Mouse (Mus musculus): ENCODE measurements around the gene Pole3.

Pole3 gene

DNA sequence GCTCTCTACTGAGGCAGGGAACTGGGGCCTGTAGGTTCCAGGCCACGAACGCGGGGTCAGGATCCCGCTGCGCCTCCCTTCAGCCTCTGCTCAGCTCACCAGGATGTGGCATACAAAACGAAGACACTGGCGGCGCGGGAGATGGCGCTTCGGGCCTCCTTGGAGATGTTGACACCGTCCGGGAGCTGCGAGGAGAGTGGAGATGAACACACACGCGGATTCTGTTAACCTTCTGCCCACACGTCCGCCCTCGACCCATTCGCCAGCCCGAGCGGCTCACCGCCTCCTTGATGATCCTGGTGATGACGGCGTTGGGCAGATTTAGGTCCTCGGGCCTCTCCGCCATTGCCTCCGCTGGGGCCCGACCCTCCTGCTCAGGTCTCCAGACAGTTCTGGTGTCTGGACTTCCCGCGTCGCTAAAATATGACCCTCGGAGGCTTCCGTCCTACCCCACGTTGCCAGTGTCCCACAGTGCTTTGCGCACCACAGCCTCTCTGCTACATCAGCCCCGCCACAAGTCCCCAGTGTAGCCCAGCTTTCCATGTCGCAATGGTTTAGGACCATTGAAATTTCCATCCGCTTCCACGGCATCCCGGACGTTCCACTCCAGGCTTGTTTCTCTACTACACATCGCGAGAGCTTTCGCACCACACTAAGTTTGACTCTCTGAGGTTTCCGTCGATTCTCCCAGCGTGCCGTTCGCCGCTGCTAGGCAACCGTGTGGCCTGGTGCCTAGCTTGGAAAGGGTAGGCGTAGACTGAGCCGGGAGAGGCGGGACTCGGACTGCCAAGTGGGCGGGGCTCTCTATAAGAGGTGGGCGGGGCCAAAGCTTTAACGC, at the start of gene Pole3, which contains the start of gene 4933430I17Rik:
Gene Pole3 (minus strand): TSS at position 418 of the 838 bp plus-strand sequence.
Gene 4933430I17Rik (plus strand): TSS at position 719 of the 838 bp plus-strand sequence.
- DNase-seq: peak; percentile 97

DNA sequence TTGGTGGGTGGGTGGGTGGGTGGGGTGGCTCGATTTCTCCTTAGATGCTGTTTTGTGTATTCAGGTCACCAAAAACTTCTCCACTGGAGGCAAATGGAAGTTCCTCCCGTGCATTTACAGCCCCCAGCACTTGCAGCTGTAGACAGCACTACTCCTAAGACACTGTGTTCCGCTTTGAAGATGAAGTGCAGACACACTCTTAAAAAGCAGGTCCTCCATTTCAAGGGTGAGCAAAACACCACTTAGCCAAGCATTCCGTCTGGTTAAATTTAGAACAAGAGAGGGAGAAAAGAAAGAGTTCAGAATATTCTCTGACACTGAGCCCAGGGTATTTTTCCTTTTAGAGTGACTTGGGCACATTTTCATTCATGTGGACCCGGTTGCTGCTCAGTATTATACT, 45.2 kb upstream of the Pole3 start:
- DNase-seq: no peak

DNA sequence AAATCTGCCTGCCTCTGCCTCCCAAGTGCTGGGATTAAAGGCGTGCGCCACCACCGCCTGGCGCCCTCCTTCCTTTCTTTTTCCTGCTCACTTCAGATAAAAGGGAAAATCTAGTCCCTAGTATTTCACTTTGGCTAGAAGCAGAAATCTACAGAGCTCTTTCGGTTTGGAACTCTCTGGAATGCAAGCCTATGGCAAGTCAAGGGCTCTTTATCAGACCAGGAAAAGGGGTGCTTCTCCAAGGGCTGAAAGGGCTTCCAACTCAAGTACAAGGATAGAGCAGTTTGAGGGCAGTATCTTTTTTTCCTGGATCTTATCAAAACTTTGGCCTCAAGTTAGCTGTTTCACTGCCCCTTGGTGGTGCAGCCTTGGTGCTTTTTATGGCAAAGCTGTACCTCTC, 44.7 kb upstream of the Pole3 start:
- no peak for DNase-seq

DNA sequence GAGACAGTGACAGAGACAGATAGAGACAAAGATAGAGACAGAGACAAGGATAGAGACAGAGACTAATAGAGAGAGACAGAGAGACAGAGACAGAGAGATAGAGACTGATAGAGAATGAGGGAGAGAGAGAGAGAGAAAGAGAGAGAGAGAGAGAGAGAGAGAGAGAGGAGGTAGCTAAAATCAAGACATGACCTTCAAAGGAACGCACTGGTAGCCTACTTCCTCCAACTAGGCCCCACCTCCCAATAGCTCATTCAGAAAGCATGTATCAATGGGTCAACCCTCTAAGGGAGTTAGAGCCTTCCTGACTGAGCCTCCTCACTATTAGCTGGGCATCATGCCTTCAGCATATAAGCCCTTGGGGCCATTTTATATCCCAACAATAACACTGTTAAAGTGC, 43.5 kb upstream of the Pole3 start:
- DNase-seq: no peak

DNA sequence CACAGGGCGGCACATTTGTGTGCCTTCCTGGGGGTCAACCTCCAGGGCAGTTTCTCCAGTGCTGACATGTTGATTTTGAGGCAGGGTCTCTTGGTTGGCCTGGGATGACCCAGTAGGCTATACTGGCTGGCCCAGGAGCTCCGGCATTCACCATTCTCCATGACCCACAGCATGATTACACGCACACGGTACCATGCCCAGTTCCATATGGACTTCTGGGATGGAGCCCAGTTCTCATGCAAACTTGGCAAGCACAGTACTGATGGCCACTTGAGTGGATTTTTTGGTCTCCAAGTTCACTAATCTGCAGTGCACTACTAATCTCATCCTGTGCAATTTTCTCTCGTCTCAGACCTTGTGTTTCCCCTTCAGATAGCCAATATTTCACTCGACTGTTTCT, 42.8 kb upstream of the Pole3 start:
- DNase-seq: no peak

DNA sequence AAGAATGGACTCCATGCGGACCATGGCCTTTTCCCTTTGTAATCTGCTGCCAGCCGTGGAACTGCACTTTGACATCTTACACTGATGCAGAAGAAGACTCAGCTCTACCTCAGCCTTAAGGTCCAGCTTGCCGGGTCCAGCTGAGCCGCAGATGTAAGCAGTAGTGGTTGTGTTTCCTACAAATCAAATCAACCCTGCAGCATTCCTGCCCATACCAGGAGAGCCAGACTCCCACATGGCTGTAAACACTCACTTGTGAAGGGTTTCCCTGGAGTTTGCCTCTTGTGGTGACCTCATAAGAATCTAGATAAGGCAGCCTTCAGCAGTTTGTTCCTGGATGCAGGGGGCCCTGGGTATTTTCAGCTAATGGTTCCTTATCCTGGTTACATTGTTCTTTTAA, 41.7 kb upstream of the Pole3 start:
- no peak for DNase-seq

DNA sequence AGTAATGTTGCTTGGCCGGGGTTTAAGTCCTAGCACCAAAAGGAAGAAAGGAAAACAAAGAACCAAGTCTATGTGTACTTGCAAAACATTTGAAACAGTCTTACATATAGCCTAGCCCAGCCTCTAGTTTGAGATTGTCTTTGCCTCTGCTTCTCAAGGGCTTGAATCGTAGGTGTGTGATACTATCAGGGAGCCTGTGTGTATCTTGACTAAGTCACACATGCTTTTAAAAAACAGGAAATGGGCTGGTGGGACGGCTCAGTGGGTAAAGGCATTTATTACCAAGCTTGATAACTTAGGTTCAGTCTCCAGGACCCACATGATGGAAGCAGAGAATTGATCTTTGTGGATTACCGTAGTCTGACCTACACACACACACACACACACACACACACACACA, 37.1 kb upstream of the Pole3 start:
- no peak for DNase-seq

DNA sequence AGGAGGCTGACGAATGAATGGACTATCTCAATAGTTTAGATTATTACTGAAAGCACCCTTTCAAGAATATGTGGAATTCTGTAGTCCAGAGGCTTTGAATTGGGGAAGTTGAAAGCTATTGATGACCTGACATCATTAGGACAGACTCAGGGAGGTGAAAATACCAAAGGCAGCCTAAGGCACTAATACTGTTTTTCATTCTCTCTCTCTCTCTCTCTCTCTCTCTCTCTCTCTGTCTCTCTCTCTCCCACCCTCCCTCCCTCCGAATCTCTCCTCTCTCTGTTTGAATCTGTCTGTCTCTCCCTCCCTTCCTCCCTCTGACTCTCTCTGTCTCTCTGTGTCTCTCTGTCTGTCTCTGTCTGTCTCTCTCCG, 36.7 kb upstream of the Pole3 start:
- no peak for DNase-seq

DNA sequence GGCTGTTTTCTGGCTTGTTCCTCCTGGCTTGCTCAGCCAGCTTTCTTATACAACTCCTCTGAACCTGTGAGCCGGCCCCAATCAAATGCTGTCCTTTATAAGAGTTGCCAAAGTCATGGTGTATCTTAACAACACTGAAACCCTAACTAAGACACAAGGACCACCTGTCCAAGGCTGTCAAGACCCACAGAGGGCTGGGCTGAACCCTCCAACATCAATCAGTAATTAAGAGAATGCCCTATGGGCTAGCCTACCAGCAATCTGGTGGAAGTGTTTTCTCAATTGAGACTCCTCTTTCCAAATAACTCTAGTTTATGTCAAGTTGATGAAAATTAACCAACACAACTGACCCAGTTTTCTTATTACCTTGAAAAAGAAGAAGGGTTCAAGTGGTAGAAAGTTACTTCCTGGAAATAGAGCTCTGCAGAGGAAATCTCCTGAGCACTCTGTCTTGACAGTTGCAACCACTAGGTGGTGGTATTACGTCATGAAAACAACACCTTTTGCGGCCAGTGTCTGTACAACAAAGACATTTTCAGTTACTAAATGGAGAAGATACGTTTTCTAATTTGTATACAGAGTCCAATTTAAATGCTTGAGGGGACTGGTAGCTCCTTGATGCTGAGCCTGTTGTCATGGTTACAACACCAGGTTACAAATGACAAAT, 36.2 kb upstream of the Pole3 start:
- DNase-seq: peak; percentile 87

DNA sequence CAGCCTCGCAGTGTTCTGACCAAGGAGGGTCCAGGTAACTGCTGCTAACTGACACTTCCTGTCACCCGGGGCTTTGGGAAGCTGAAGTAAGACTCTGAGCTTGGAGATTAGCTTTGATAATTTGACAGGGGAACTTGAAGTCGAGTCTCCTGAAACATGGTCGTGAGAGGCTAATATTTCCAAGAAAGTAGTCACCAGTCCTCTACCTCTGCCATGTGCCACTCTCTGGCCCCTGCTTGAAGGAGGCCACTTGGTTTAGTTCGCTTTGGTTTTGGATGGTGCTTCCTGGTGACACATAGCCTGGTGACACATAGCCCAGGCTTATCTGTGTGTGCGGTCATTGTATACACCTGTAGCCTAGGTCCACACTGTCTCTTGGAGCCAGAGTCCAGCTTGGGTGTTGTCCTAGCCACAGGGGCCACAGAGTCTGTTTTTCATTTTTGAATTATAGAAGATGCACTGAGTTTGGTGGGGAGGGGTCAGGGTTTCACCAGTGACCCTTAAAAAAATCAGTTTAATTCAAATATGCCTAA, 35.0 kb upstream of the Pole3 start, which contains the start of gene Rgs3:
Gene Rgs3 (plus strand): TSS at position 51 of the 533 bp plus-strand sequence.
- DNase-seq: no peak

DNA sequence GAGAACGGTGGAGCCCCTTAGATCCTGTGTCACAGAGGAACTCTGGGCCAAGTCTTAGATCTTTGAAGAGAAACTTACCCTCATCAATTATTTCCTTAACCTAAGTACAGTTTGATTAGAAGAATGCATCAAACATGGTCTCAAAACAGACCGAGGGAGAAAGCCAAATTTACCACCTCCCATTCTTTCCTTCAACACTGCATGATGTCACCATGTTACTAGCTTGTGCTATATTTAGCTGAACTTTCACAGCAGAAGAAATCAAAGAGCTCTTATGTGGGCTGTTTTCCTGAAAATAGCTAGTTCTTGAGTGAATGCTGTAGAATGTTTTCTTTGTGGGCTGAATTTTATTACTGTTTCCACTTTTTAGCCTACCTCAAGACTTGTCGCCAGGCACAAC, 32.6 kb upstream of the Pole3 start:
- no peak for DNase-seq

DNA sequence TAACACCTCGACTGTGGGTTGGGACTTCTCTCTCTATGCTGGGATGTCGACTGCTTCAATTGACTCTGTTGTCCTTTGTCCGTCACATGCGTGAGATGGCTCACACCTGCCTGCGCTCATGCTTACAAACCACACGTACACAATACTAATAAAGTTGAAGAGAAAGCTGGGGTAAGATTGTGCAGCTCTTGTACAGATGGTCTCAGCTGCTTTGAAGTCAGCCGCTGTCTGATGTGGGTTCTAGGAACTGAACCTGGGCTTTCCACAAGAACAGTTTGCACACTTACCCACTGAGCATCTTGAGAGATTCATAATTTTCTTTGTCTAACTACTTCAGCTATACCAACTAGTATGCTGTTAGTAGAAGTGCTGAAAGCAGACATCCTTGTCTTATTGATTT, 27.1 kb upstream of the Pole3 start:
- DNase-seq: no peak

DNA sequence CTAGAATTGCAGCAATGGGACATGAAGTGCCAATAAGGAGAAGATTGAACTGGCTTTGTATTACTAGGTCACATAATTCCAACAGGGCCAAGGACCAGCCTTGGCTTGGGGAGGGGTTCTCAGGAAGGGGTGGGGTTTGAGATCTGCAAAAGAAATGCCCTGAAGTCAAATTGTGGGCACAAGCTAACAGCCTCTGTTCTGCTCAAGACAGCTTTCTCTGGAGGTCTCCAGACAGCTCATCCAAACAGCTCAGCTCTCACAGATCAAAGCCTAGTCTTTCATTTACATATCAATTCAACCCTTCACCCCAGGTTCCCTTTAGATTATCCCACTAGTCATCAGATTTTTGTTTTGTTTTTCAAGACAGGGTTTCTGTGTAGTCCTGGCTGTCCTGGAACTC, 19.9 kb upstream of the Pole3 start:
- DNase-seq: no peak

DNA sequence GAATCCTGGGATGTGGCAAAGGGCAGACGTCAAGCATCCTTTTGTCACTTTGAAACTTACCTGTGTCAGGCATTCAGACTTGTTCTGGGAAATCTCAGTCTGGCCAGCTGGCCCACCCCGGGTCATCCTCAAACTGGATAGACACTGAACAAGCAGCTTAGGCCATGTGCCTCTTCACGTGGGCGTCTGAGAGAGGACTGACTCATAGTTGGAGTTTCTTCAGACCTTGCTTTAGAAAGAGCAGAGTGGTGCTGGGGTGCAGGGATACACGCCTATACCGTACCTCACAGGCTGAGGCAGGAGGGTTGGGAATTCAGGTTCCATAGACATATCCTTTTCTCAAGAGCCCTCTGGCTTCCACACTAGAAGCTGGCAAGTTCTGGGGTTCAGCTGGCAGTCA, 18.9 kb upstream of the Pole3 start:
- no peak for DNase-seq

DNA sequence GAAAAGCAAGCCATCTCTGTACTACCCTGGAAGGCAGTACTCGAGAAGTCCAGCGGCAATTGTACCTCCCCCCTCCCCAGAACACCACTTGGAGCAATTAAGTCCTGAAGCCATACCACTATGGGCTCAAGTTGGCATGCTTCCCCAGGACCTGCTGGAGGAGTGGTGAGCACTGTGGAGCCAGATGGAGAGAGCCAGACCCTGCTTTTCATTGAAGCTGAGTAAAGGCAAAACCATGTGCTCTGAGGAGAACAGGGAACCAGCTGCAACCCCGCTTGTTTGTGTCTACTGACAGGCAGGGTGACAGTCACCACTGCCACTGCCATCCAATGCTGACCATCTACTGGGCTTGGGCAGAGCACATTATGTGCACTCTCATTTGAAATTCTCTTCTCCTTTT, 16.9 kb upstream of the Pole3 start:
- DNase-seq: no peak

DNA sequence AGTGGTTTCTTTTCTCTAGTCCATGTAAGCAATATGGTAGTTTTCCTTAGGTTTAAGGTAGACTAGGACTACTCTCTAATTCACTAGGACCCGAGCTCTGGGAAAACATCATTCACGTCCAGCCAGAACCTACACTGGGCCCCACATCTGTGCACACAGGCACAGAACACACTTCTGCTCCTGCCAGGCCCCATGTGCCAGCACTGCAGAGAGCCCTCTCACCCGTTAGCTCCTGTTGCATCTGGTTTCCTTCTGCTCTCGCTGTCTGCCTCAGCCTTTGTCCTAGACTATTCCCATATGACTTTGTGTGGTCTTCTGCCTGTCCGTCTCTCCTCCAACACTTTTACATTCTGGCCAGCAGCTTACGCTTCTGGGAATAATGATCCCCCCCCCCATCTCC, 8.9 kb upstream of the Pole3 start:
- no peak for DNase-seq

DNA sequence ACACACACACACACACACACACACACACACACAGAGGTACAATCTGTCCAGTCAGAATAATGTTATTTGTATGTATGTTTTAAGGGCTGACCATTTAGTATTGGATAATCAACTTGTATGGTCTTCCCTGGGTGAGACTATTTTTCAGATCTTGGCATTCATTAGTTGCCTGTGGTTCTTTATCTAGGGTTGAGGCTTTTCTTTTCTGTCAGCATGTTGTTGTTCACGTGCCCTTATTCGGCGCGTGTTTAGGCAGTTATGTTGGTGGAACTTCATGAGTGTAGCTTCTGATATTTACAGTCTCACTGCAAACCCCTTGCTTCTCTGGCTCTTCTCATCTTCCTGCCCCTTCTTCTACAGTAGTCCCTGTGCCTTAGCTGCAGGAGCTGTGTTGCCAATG, 2.8 kb upstream of the Pole3 start:
- no peak for DNase-seq

DNA sequence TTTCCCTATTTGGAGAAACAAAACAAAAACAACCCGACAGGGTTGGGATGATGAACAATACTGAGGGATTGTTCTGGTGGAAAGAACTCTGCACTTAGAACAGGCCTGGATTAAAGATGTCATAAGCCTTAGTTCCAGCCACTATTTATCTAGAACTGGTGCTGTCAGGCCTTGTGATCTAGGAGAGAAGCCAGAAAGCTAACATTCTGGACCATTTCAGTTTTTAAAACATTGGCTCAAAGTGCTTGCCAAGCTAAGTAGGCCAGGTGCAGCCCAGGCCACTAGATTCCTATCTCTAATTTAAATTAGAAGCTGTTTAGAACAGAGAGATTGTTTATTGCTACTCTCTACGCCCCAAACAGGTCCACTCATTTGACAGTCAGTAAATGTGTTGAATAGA, 1.4 kb upstream of the Pole3 start:
- DNase-seq: no peak

DNA sequence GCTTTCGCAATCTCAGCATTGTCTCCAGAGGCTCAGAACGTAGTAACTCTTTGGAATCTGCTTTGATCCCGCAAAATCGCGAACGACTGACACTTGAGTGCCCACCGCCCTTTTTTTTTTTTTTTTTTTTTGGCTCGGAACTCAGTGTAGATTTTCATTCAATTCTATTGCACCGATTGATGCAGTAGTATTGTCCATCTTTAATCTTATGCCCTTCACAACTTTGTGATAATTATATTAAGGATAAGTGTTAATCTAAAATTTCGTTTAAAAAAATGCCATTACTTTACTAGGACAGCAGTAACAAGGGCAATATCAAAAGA, 582 bp upstream of the Pole3 start:
- no peak for DNase-seq

DNA sequence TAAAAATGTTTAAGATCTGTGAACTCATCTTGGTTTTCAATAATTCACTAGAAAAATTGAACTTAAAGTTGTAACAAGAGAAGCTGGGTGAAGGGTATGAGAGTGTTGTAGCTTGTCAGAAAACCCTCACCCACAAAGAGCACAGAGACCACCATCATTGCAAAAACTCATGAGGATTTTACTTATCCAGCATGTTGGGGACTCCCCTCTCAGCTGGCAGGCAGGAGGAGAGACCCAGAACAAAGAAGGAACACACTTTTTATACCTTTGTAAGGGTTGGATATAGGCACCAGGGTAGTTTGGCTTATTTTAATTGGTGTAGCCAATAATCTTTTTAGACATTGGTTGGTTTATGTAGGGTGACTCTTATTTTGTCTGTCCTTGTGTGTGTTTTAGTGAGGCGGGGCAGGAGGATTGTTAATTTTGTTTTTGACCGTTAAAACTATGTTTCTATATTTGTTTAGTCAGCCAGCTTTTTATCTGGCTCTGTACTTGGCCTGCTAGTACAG, 3.9 kb downstream of the Pole3 start:
- no peak for DNase-seq

DNA sequence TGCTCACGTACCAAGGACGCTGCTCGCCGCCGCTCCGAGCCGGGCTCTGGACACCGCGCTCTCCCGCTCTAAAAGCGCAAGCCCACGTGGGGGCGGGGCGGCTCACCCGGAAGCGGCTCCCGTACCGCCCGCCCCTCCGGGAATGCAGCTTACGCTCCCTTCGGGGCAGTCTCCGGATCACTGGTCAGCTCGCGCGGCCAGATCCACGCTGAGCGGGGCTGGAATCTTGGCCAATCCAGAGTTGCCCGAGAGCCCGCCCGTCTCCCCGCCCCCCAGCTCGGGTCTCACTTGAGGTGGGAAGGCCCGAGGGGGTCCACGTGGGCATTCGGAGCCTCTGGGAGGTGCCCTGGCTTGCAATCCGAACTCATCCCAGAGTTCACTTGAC, 5.0 kb downstream of the Pole3 start, which contains the start of gene Alad:
Gene Alad (minus strand): TSS at position 70 of the 385 bp plus-strand sequence.
- DNase-seq: peak; percentile 94

DNA sequence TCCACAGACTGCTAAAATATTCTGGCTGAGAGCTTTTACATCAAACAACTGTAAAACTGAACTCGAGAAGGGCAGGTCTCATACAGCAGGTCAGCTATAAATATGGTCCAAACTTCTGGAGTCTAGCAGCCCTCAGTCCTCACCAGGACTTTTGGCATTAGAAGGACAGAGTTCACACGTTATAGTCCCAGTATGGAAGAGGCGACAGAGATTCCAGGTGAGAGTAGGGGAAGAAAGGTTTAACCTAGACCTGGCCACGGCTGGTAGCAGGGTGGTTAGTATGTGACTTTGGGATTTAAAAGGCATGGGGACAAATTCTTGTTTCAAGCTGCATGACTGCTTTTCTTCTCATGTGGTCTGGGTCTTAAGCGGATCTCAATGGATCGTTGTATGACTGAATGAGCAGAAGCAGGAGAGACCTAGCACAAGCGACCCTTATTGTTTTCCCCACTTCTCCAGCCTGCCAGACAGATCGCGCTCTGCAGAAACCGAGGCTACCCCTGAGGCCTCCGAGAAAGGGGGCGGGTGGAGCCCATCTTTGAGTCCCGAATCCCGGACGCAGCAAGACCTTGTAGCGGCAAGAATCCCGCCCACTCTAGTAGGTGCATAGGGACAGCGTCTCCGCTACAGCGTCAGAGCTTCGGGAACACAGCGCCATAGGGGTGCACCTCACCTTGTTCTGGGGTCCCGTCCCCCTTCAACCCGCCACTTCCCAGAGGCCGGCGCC, 5.6 kb downstream of the Pole3 start:
- DNase-seq: no peak

DNA sequence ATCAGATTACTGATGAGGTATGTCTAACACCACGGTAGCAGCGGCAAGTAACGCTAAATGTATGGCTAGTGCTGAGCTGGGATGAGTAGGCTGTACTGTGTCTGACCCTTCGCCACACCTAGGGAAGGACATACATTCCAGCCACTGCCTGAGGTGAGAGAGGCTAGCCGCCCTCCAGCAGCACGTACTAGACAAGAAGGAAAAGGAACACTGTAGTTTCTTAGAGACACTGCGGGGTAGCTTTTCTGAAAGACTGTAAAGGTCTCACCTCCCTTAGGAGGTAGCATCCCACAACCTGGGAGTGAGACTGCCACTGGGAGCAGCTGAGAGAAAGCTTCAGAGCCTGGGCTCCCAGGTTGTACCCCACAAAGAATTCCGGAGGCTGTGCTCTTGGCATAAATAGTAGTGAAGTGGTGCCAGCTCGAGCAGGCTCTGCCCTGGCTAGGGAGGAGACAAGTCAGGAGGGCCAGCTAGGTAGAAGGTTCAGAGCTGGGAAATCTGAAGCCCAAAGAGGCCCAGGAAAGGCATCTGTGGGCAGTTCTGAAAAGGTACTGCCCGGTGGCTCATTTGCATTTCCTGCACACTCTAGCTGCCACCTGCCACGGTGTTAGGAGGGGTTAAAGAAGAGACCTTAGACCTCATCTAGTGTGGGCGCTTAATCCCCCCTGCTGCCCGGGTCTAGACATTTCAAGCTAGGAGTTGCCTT, 6.3 kb downstream of the Pole3 start:
- peak; percentile 68 for DNase-seq

Measured in kidney, postnatal 14 days (tissue).